Mouse (Mus musculus): Measurements from ENCODE around the gene Mybpc2. TPM values are rescaled to one million over a fixed set of nuclear protein-coding genes. Genes with fewer than 3 reads are reported as not detected.

The Mybpc2 gene
- polyA plus RNA-seq, 1 experiment from 2014 or later = 0.10 TPM

DNA sequence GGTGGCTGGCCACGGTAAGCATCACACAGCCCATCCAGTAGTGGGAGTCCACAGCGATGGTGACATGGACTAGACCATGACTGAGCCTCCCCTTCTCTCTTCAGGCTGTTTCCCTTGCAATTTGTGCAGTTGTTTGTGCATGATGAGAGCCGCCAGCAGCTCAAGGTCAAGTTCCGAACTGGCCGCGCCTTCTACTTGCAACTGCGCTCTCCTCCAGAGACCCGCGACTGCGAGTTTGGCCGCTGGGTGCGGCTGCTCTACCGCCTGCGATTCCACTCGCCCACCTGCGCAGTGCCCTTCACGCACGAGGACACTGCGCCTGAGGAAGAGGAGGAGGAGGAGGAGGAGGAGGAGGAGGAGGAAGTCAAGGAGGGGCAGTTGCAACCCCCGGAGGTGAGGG lies 24.4 kb downstream of the Mybpc2 start:
- Histone ChIP-seq H3K4me1 (replicated peaks) (peaks cover 23% of the 10 kb centered on the region), H3K36me3 (peaks cover 6% of the 10 kb centered on the region; the same call in 1 of the 2 replicates), H3K27ac (no peak overlapping the region), H3K9me3 (no peaks in the 10 kb centered on the region), H3K27me3 (ENCODE audit: insufficient read depth, poor library complexity, severe bottlenecking) (peaks cover 19% of the 10 kb centered on the region), H3K4me3 (no peak overlapping the region)
- no peak for DNase-seq (ENCODE audit: low spot score)
- WGBS = 60% methylated on average over 20 of the region's 20 CpGs

DNA sequence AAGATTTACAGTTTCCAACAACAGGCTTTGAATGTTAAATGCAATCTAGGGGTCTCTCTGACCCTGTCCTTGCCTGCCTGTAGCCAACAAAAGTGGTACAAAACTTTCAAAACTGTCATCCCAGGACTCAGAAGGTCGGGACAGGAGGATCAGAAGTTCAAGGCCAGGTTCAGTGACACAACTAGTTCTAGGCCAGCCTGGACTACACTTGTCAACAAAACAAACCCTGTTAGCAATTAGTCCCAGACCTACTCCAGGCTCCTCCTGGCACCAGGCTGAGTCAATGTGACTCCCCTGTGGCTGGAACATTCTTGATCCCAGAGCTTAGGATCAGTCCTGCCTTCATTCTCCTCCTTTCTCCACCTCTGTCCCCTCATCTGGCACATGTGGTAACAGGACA lies 25.5 kb downstream of the Mybpc2 start:
- H3K27me3 ChIP-seq (ENCODE audit: insufficient read depth, poor library complexity, severe bottlenecking) = peaks cover 19% of the 10 kb centered on the region
- peaks cover 29% of the 10 kb centered on the region for H3K4me1 ChIP-seq (replicated peaks)
- no peak for DNase-seq (ENCODE audit: low spot score)
- H3K27ac ChIP-seq = no peak overlapping the region
- H3K4me3 ChIP-seq = no peak overlapping the region
- WGBS = 83% methylated on average over 1 of the region's 1 CpGs
- H3K9me3 ChIP-seq = no peaks in the 10 kb centered on the region
- peaks cover 15% of the 10 kb centered on the region for H3K36me3 ChIP-seq

DNA sequence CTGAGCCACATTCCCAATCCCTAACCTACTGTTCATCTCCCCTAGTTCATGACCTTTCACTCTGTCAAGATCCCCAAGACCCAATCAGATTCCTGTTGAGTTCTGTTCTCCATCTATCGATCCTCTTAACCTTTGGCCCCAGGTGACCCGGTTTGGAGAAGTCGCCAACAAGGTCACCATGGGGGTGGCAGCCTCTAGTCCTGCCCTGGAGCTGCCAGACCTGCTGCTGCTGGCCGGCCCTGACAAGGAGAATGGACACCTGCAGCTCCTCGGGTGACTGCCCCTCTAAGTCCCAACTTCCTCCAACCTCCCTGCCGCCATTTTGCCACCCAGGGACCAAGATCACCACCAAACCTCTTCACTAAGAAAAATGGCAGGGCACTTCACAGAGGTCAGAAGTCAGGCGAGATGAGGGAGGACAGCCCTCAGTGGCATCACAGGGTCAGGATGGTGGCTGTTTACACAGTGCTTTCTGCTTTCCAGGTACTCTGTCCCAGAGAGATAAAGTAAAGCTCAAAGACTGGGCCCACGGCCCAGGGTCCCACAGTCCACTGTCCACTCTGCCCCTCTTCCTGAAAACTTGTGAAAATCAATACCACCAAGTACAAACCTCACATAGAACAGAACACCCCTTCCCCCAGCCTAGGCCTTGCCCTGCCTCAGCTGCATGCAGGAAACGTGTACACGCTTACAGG lies 26.9 kb downstream of the Mybpc2 start:
- Histone ChIP-seq H3K27me3 (ENCODE audit: insufficient read depth, poor library complexity, severe bottlenecking) (peaks cover 19% of the 10 kb centered on the region), H3K9me3 (no peaks in the 10 kb centered on the region), H3K4me3 (peak overlapping the region; percentile 89), H3K4me1 (replicated peaks) (peaks cover 29% of the 10 kb centered on the region), H3K36me3 (peaks cover 29% of the 10 kb centered on the region), H3K27ac (peak overlapping the region; percentile 99)
- DNase-seq (ENCODE audit: low spot score) = no peak
- WGBS = 83% methylated on average over 10 of the region's 10 CpGs

DNA sequence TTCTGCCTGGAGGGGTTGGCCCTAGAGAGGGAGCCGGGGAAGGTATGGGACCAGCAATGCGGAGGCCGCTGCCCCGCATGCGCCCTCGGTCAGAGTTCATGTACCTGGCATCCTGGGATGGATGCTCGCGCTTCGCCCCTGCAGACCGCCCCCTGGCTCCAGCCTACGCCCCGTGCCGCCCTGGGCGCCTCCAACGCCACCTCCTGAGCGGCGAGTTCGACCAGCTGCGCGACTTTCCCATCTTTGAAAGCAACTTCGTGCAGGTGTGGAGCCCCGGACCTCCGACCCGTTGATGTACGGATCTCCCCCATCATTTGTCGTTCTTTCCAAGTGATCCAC lies 27.7 kb downstream of the Mybpc2 start:
- Histone ChIP-seq H3K4me1 (replicated peaks) (peaks cover 29% of the 10 kb centered on the region), H3K27ac (peak overlapping the region; percentile 99), H3K27me3 (ENCODE audit: insufficient read depth, poor library complexity, severe bottlenecking) (peaks cover 19% of the 10 kb centered on the region), H3K36me3 (peaks cover 37% of the 10 kb centered on the region), H3K9me3 (no peaks in the 10 kb centered on the region), H3K4me3 (peak overlapping the region; percentile 89)
- 1% methylated on average over 26 of the region's 26 CpGs for WGBS
- DNase-seq (ENCODE audit: low spot score) = no peak

DNA sequence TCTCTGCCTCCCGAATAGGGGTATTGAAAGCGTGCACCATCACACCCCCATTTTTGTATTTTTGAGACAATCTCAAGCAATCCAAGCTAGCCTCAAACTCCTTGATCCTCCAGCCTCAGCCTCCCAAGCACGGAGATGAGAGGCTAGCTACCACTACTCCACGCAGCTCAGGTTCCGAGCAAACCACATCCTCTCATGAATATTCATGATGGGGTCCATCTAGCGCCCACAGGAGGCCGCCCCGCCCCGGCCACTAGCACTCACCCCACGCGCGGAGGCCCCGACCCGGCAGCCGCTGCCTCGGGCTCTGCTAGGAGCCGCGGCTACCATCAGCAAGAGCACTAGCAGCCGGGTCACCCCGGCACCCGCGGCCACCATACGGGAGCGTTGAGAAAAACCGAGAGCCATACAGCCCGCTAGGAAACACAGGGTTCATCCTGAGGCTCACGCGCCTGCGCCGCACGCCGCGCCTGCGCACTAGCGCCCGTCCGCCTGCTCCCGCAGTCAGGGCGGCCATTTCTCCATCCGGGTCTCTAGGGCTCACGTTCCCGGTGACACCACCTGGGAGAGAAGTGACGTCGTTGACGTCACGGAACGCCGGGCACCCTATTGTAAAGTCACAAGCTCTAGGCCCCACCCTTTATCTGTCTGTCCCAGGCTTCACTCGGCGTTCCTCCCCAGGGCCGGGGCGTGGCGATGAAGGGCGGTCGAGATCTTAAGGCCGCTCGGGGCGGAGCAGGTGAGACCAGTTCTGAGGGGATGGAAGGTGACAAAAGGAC lies 28.3 kb downstream of the Mybpc2 start, which contains the start of the genes Emc10 and Fam71e1:
Gene Emc10 (minus strand): TSS at position 538 of the 779 bp plus-strand sequence.
Gene Fam71e1 (plus strand): TSS at position 590 of the 779 bp plus-strand sequence.
- Histone ChIP-seq H3K27ac (peak within 1 kb of the TSS; percentile 99), H3K4me3 (peak within 1 kb of the TSS; percentile 89), H3K36me3 (peaks cover 42% of the 10 kb centered on the region), H3K27me3 (ENCODE audit: insufficient read depth, poor library complexity, severe bottlenecking) (peaks cover 19% of the 10 kb centered on the region), H3K9me3 (no peaks in the 10 kb centered on the region), H3K4me1 (replicated peaks) (peaks cover 29% of the 10 kb centered on the region)
- WGBS = under 1% methylated on average over 58 of the region's 58 CpGs
- peak; percentile 99 for DNase-seq (ENCODE audit: low spot score)

DNA sequence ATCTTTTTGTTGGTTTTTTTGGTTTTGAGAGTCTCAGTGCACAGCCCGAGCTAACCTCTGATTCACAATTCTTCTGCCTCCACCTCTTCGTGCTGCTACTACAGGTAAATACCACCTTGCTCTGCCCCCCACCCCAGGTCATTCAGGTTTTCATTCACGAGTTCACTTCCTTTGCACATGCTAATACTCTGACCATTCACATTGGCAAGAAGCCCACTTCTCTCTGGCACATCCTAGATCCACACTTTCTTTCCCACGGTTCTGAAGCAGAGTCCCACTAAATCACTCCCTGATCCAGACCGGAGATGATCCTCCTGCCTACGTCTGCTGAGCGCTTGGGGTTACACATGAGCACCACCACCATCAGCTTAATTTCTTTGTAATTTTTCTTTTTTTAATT lies 29.4 kb downstream of the Mybpc2 start:
- Histone ChIP-seq H3K9me3 (no peaks in the 10 kb centered on the region), H3K36me3 (peaks cover 53% of the 10 kb centered on the region), H3K4me3 (peak overlapping the region; percentile 89), H3K4me1 (replicated peaks) (peaks cover 29% of the 10 kb centered on the region), H3K27ac (peak overlapping the region; percentile 99; the same call in 1 of the 2 replicates), H3K27me3 (ENCODE audit: insufficient read depth, poor library complexity, severe bottlenecking) (peaks cover 11% of the 10 kb centered on the region; the same call in 1 of the 2 replicates)
- no peak for DNase-seq (ENCODE audit: low spot score)
- WGBS = 92% methylated on average over 7 of the region's 7 CpGs

DNA sequence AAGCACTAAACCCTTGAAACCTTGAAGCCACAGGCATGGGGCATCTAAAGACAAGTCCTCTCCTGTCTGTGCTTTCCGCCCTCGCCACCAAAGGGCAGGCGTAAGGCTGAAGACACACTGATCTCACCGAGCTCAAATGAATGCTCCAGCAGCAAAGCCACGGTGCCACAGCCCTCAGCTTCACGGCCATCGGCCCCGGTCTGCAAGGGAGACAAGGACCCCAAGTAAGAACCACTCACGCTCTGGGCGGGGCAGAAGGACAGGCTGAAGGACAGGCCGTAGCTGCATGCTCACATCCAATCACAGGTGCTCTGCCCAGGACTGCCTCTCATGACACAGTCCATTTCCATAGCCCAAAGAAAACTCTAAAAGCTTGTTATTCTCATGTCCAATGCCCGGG lies 29.8 kb downstream of the Mybpc2 start:
- Histone ChIP-seq H3K27me3 (ENCODE audit: insufficient read depth, poor library complexity, severe bottlenecking) (0 out of 2 replicates have a peak, but pooled peaks cover 8% of the 10 kb centered on the region), H3K4me3 (peak overlapping the region; percentile 5), H3K27ac (no peak overlapping the region), H3K9me3 (no peaks in the 10 kb centered on the region), H3K4me1 (replicated peaks) (peaks cover 29% of the 10 kb centered on the region), H3K36me3 (peaks cover 57% of the 10 kb centered on the region)
- no peak for DNase-seq (ENCODE audit: low spot score)
- WGBS = 93% methylated on average over 12 of the region's 12 CpGs

DNA sequence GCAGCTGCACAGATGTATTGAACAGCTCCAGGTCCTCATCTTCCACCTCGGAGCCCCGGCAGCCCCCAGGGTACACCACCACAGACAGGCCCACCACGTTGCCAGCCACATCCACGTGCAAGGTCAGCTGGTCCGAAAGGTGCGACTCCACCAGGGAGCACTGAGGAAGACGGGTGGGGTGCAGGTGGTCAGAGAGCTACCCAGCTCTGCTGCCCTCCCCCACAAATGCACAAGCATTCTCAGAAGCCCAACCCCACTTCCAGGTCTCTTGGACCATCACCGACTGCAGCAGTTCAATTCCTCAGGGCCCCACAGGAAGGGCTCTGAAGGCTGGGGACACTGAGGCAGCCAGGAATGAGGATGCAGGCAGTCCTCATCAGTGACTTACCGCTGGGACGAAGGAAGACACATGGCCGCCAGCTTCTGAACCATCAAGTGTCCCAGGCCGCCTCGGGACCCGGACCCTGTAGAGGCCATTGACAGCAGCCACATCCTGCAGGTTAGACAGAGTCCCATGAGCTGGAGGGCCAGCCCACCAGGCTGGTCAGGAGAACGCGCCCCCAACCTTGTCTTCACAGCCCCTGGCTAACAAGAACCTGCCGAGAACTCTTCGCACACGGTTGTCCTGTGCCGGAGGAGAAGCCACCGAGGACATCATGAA lies 32.2 kb downstream of the Mybpc2 start:
- no peak for DNase-seq (ENCODE audit: low spot score)
- Histone ChIP-seq H3K9me3 (no peaks in the 10 kb centered on the region), H3K36me3 (peaks cover 72% of the 10 kb centered on the region), H3K4me3 (0 out of 2 replicates have a peak overlapping the region, but pooled peaks have one; percentile 3), H3K27me3 (ENCODE audit: insufficient read depth, poor library complexity, severe bottlenecking) (no peaks in the 10 kb centered on the region), H3K4me1 (replicated peaks) (peaks cover 29% of the 10 kb centered on the region), H3K27ac (no peak overlapping the region)
- WGBS = 94% methylated on average over 21 of the region's 21 CpGs

DNA sequence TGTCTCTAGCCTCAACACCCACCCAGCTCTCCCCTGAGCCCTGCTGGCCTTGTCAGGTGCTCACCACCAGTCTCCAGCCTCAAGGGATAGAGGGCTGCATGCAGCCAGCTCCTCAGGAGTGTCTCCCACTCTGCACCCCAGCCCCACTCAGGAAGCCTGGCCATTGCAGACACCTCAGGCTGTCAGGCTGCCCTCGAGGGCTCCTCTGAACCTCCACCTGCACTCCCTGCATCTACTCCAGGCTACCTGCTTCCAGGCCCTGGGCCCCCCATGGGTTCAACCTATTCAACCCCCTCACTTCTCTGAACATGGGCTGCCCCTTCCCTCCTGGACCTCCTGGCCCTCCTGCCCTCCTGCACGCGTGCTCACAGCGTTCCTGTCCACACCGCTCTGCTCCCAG lies 33.1 kb downstream of the Mybpc2 start:
- WGBS = 96% methylated on average over 5 of the region's 5 CpGs
- Histone ChIP-seq H3K27ac (no peak overlapping the region), H3K27me3 (ENCODE audit: insufficient read depth, poor library complexity, severe bottlenecking) (no peaks in the 10 kb centered on the region), H3K9me3 (no peaks in the 10 kb centered on the region), H3K36me3 (peaks cover 71% of the 10 kb centered on the region), H3K4me1 (replicated peaks) (peaks cover 29% of the 10 kb centered on the region), H3K4me3 (no peak overlapping the region)
- DNase-seq (ENCODE audit: low spot score) = no peak

DNA sequence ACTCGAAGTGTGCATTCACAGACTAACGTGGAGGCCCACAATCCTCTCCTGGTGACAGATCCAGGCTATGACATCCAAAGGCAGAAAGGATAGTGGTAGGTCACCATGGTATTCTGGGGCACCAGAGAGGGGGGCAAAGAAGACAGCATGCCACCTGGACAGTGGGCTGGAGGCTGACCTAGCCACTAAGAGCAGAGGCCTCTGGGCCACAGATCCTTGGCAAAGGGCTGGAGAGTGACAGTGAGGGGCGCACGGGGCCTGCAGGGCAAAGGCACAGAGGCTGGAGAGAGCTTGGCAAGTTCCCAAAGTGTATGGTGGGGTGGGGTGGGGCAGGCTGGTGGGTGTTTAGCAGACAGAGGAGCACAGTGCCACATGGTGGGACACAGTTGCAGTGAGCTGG lies 34.2 kb downstream of the Mybpc2 start:
- Histone ChIP-seq H3K4me1 (replicated peaks) (peaks cover 26% of the 10 kb centered on the region), H3K27ac (no peak overlapping the region), H3K36me3 (peaks cover 71% of the 10 kb centered on the region), H3K4me3 (no peak overlapping the region), H3K9me3 (no peaks in the 10 kb centered on the region), H3K27me3 (ENCODE audit: insufficient read depth, poor library complexity, severe bottlenecking) (no peaks in the 10 kb centered on the region)
- 98% methylated on average over 4 of the region's 4 CpGs for WGBS
- DNase-seq (ENCODE audit: low spot score) = no peak

DNA sequence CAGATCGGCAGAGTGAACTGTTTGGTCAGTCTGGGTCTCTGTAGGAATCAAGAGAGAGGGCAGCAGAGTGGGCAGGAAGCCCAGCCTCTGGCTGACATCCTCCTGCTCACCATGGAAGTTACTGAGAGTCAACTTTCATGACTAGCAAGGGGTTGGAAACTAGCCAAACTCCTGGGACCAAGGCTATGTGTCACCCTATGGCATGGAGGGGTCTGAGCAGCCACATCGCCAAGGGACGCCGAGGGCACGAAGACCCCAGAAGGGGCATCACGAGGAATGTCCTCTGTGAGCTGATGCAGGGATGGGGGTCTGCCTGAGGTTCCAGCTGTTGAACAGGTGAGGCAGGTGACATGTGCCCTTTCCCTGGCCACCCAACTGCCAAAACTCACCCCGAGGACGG lies 35.9 kb downstream of the Mybpc2 start:
- no peak for DNase-seq (ENCODE audit: low spot score)
- no peak overlapping the region for H3K27ac ChIP-seq
- 96% methylated on average over 8 of the region's 8 CpGs for WGBS
- peaks cover 17% of the 10 kb centered on the region for H3K4me1 ChIP-seq (replicated peaks)
- peaks cover 58% of the 10 kb centered on the region for H3K36me3 ChIP-seq
- H3K27me3 ChIP-seq (ENCODE audit: insufficient read depth, poor library complexity, severe bottlenecking) = no peaks in the 10 kb centered on the region
- no peak overlapping the region for H3K4me3 ChIP-seq
- 0 out of 2 replicates have a peak, but pooled peaks cover 3% of the 10 kb centered on the region for H3K9me3 ChIP-seq

DNA sequence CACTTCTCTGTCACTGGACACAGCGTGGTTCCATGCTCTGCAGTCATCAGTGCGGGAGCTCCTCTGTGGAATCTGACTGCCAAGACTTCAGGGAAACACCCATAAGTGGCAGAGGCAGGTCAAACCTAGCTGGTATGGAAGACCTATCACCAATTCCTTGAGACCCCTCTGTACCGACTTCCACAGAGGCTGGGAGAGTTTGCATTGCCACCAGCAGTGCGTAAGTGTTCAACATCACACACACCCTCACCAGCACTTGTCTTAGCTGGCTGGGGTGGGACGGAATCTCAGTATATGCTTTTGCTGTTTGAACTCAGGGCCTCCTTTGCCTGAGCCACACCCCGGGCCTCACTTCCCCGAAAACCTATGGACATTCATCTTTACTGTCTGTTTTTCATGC lies 36.5 kb downstream of the Mybpc2 start:
- DNase-seq (ENCODE audit: low spot score) = no peak
- Histone ChIP-seq H3K36me3 (peaks cover 52% of the 10 kb centered on the region), H3K4me3 (no peak overlapping the region), H3K27ac (no peak overlapping the region), H3K27me3 (ENCODE audit: insufficient read depth, poor library complexity, severe bottlenecking) (peaks cover 5% of the 10 kb centered on the region), H3K4me1 (replicated peaks) (peaks cover 17% of the 10 kb centered on the region), H3K9me3 (0 out of 2 replicates have a peak, but pooled peaks cover 3% of the 10 kb centered on the region)
- 90% methylated on average over 7 of the region's 7 CpGs for WGBS
